Mouse (Mus musculus): Measurements from ENCODE around the gene Lyrm4. TPM values are rescaled to one million over a fixed set of nuclear protein-coding genes. Genes with fewer than 3 reads are reported as not detected.

Gene Lyrm4
- total RNA-seq (2015; ENCODE audit: low replicate concordance), result 8.8 and 9.4 TPM in 2 replicates
- total RNA-seq (2017; ENCODE audit: low replicate concordance), result 2.4 and 9.2 TPM in 2 replicates

GRCm38 (mm10) chr13:36117143-36118014 is at the start of gene Lyrm4, which contains the start of gene Fars2:
Lyrm4 (minus strand) TSS chr13:36117526.
Fars2 (plus strand) TSS chr13:36117412.
- ATAC-seq (replicated peaks; ENCODE audit: low FRiP score, poor library complexity, severe bottlenecking), result peak; percentile 93

DNA sequence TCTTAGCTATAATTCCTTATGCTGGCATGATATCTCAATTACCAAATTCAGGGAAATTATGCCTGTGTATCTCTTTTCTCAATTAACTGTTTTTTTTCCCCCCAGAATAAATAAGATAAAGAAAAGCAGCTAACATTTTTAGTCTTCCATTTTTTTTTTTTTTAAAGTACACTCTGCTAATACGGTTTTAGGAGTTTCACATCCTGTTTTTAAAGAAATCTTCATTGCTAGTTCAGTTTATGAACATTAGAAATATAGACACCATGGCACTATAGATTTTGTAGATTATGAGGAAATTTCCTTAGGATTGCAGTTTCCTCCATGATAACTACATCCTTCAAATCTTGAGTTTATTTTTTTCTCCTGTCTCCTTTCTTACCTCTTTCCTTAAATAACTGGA is 46.6 kb upstream of the Lyrm4 start:
- ATAC-seq (replicated peaks; ENCODE audit: low FRiP score, poor library complexity, severe bottlenecking), result no peak

DNA sequence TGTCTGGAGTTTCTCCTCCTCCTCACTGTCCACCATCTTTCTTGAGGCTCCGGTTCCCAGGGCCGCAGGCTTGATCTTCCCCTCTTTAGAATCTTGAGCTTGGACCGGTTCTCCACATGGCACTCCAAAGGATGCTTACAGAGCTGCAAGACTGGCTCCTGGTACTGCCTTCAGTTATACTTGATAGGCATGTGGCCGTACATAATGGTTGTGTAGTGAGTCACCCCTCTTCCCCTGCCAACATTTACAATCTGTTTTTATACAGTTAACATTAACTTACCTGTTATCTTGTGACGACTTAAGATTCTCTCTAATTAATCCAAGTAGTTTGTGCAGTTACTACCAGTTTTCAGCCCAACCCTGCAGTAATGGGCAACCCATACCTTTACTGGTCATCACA is 46.1 kb upstream of the Lyrm4 start:
- no peak for ATAC-seq (replicated peaks; ENCODE audit: low FRiP score, poor library complexity, severe bottlenecking)

DNA sequence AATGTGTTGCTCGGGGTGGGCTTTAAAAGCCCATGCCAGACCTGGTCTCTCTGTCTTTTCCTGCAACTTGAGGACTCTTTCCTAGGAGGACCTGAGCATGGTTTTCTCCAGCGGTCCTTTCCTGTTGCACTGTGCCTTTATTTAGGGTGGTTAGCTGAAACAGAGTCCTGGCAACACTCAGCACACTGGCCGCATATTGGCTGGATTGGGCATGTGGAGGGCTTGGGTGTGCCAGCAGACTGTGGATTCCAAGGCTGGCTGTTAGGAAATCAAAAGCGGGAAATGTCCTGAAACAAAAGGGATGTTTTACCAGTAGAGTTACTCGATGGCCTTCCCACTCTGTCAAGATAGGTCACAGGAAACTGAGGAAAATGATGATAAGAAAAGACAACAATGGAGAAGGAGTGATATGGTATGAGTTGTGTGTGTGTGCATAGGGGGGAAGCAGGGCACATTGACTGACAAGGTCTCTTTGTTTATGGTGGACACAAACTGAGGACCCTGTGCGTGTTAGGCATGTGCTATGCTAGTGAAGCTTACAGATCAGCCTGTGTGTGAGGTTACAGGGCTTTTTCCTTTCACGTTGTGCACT is 39.1 kb upstream of the Lyrm4 start:
- no peak for ATAC-seq (replicated peaks; ENCODE audit: low FRiP score, poor library complexity, severe bottlenecking)

GRCm38 (mm10) chr13:36152728-36153498 is 35.6 kb upstream of the Lyrm4 start:
- ATAC-seq (replicated peaks; ENCODE audit: low FRiP score, poor library complexity, severe bottlenecking), result no peak

- no peak for ATAC-seq (replicated peaks; ENCODE audit: low FRiP score, poor library complexity, severe bottlenecking)
Observed at GRCm38 (mm10) chr13:36150272-36150671, 32.9 kb upstream of the Lyrm4 start.

- no peak for ATAC-seq (replicated peaks; ENCODE audit: low FRiP score, poor library complexity, severe bottlenecking)
Observed at GRCm38 (mm10) chr13:36149175-36149939, 32.0 kb upstream of the Lyrm4 start.

GRCm38 (mm10) chr13:36145601-36146000 is 28.3 kb upstream of the Lyrm4 start:
- ATAC-seq (replicated peaks; ENCODE audit: low FRiP score, poor library complexity, severe bottlenecking), result no peak

DNA sequence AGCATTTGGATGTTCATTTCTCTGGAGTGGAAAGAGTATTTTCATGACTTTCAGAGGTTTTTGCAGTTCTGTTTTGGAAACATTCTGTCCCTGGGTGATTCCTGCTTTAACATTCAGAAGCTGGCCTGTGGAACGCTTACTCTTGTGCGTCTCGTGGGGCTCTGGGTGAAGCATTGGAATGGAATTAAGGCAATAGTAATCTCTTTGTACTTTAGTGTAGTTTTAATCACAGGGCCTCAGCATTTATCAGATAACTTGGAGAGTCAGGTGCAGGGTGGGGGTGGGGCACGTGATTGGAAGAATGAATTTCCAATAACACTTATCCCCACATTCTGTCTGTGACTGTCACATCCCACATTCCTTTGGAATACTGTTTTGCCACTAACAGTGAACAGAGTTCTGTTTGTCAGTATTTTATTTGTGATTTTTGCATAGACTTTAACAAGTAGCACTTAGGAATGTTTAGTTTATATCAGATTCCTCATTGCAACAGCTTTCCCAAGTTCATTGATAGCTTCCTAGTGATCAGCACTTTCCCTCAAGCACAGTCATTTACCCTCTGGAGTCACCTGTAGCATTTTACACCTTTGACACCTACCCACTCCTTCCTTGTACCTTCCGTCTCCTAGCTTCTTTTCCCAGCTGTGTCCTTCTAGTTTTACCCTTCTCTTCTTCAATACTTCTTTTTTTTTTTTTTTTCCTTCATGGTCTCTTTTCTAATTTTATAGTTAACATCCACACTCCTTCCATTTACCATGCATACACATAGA is 23.1 kb upstream of the Lyrm4 start:
- ATAC-seq (replicated peaks; ENCODE audit: low FRiP score, poor library complexity, severe bottlenecking), result no peak

DNA sequence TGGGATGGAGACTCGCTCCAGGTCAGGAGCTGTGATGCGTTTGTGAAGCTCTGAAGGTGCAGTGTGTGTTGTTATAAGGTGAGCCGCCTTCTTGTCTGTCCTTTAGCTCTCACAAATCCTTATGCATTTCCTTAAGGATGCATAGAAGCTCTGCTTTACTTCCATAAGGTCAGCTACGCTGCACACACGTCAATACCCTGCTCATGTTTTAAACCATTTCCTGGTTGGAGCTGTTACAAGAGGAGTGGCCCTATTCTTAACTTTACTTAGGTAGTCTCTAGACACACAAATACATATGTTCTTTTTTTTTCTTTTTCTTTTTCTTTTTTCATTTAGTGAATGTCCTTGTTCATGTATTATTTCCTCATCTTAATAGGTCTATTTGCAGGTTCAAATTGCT is 22.4 kb upstream of the Lyrm4 start:
- no peak for ATAC-seq (replicated peaks; ENCODE audit: low FRiP score, poor library complexity, severe bottlenecking)

GRCm38 (mm10) chr13:36131992-36132649 is 14.8 kb upstream of the Lyrm4 start:
- no peak for ATAC-seq (replicated peaks; ENCODE audit: low FRiP score, poor library complexity, severe bottlenecking)

DNA sequence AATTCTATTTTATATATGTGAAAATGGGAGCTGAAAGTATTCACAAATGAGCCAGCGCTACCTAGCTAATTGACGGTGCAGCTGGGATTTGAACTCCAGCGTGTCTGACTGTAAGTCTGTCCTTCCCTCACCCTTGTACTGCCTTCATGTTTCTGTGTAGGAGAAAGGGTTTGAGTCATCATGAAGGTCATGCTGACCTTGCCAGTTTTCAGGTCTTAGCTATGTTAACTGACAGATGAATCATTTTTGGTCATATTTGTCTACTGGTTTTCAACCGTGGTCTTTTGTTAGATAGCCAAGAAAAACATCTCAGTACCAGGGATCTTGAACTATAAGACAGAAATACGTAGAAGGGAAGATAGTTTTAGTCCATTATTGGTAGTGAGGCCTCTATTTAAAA is 14.1 kb upstream of the Lyrm4 start:
- ATAC-seq (replicated peaks; ENCODE audit: low FRiP score, poor library complexity, severe bottlenecking), result no peak

- no peak for ATAC-seq (replicated peaks; ENCODE audit: low FRiP score, poor library complexity, severe bottlenecking)
Observed at GRCm38 (mm10) chr13:36129360-36130054, 12.2 kb upstream of the Lyrm4 start.

DNA sequence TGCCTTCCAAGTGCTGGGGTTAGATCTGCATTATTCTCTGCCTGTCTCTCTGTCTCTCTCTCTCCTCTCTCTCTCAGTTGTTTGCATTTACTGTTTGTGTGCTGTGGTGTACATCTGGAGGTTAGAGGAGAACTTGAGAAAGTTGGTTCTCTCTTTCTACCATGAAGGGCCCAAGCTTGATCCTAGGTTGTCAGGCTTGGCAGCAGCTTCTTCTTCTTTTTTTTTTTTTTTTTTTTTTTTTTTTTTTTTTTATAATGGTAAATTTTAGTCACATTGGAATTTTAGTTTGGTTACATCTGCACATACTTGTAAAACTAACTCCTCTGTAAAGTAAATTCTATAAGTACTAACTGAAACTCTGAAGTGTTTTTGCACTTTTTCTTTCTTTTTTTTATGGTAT is 3.3 kb upstream of the Lyrm4 start:
- no peak for ATAC-seq (replicated peaks; ENCODE audit: low FRiP score, poor library complexity, severe bottlenecking)

GRCm38 (mm10) chr13:36119684-36120083 is 2.4 kb upstream of the Lyrm4 start:
- ATAC-seq (replicated peaks; ENCODE audit: low FRiP score, poor library complexity, severe bottlenecking), result no peak

DNA sequence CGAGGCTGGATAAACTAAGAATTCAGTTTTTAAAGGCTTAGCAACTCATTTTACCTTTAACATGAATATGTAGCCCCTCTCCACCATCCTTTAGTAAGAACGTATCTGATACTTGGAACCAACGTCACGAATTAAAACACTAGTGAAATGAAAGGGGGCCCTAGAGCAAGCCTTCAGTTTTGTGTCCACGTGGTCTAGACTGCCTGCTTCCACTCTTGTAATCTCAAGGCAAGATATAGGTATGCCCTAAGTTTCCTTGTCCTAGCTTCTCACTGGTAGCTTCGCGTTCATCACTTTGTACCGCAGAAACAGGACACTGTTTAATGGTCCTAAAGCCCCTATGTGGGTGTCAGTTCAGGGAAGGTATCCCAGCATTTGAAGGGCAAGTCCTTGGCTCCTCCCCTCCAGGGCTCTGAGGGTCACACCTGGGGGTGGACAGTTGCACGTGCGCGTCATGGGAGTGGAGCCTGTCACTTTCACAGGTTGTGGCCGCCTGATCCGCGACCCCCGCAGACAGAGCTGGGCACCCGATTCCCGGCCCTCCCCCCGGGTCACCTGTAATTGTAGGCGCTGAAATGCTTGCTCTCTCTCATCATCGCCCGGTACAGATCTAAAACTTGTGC is 695 bp downstream of the Lyrm4 start:
- ATAC-seq (replicated peaks; ENCODE audit: low FRiP score, poor library complexity, severe bottlenecking), result peak; percentile 53

DNA sequence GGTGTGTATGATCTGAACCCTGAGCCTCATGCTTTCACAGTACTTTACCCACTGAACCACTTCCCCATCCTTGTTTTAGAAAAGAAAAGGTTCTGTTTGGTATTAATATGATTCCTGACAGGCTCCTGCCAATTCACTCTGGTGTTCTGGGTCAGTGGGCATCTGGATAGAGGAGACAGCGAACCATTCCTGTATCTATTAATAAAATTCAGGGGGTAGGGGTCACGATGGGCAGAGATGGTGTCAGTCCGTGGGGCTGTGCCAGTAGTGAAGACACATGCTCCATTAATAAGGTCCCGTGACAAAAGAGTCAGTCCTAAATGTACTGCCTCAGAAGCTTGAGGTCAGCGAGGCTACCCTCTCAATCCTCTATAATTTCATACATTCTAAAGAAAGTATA is 4.1 kb downstream of the Lyrm4 start:
- ATAC-seq (replicated peaks; ENCODE audit: low FRiP score, poor library complexity, severe bottlenecking), result no peak

- ATAC-seq (replicated peaks; ENCODE audit: low FRiP score, poor library complexity, severe bottlenecking), result no peak
Observed at GRCm38 (mm10) chr13:36111331-36111730, 6.0 kb downstream of the Lyrm4 start.
